14 mouse cellular contexts compared by ENCODE assay signal in the genomic region with DNA sequence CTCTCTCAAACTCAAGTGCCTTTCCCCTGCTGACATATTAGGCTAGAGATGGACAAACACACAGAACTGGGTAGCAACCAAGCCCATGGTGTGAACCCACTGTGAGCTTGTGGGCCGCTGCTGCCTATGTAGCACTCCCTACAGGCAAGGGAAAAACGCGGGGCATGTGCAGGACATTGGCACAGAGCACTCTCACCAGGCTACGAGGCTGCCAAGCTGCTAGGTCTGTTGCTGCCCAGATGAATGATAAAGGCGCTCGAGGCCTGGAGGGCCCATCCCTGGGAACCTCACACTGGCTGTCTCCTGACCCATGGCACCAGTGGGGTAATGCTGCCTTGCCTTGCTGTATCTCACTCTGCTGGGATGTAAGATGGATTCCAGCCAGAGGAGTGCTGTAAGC. TPM values are rescaled to one million over a fixed set of nuclear protein-coding genes. Genes with fewer than 3 reads are reported as not detected.
DNase-seq lines count a peak whose midpoint lies in the region; ATAC-seq and TF ChIP-seq lines count a peak whose summit lies in the region.
"Had no signal": no experiment of that assay in that cellular context is flagged by ENCODE, and none has a peak within 500 bp of the region (broad histone marks: within the 10 kb centered on the region; RNA-seq: fewer than 3 reads in every experiment).

No protein-coding gene starts in this region.

- intact Hi-C loops in gastrocnemius, adult 2 months (cut with DNase I): no loop called here
- intact Hi-C loops in left cerebral cortex, postnatal 4 days (cut with DNase I): no loop called here
- intact Hi-C loops in left cerebral cortex, postnatal 10 days (cut with DNase I): no loop called here

- ATAC-seq in granulocyte monocyte progenitor cell, adult 5-6 weeks (replicated peaks; ENCODE audit: poor library complexity, severe bottlenecking): no peak
- ATAC-seq: forebrain, postnatal 0 days had no signal

- H3K27ac ChIP-seq in gastrocnemius, adult 2 months: no peak overlapping the region
- H3K27ac ChIP-seq: limb, embryonic 13.5 days had no signal

- TF ChIP-seq CTCF in gastrocnemius, adult 2 months (IDR thresholded peaks at IDR 0.05): no peak

- DNase-seq in gastrocnemius, adult 2 months: peak; percentile 19
- no peak for DNase-seq in gastrocnemius, adult 18-20 months (ENCODE audit: low spot score)
- peak; percentile 37 for DNase-seq in left cerebral cortex, postnatal 4 days
- no peak for DNase-seq in left cerebral cortex, postnatal 10 days (ENCODE audit: extremely low spot score in 1 of 2, low spot score in 2 of 2)
- peak; percentile 75 for DNase-seq in cerebellum, adult 9-11 months
- peak; percentile 26 for DNase-seq in heart, postnatal 4 days
- no peak for DNase-seq in right cerebral cortex, postnatal 10 days (ENCODE audit: low spot score in 2 of 2)
- DNase-seq: adrenal gland, postnatal 14 days; forebrain, postnatal 0 days; lung, adult 2 months; spleen, adult 18-20 months had no signal

- H3K4me3 ChIP-seq in gastrocnemius, adult 2 months: no peak overlapping the region
- H3K4me3 ChIP-seq: limb, embryonic 13.5 days; megakaryocyte, embryonic 14.5 days had no signal

RNA-seq across cellular contexts. Expression of a gene that starts 31.7 kb away (rescaled TPM):
- 10 to 100 TPM; 14.3 to 16.4 TPM for total RNA-seq in gastrocnemius, adult 2 months (2021)
- total RNA-seq in gastrocnemius, adult 18-20 months (2021): 10 to 100 TPM; 14.1 to 15.5 TPM
- 10 to 100 TPM; 32.9 to 38.4 TPM for total RNA-seq in left cerebral cortex, postnatal 4 days (2021)
- 10 to 100 TPM; 30.4 to 33.6 TPM for total RNA-seq in left cerebral cortex, postnatal 10 days (2021)
- total RNA-seq in heart, postnatal 4 days (2021): 10 to 100 TPM; 26.0 to 26.2 TPM
- 27.2 and 35.3 TPM in 2 replicates for total RNA-seq in granulocyte monocyte progenitor cell, adult 5-6 weeks (2014; fragmentation: Nextera tagmentation)
- 21.3 and 33.0 TPM in 2 replicates for total RNA-seq in granulocyte monocyte progenitor cell, adult 5-6 weeks (2017)

RNA-seq across cellular contexts. Expression of a gene that starts 53.0 kb away (rescaled TPM):
- 10 to 100 TPM; 23.6 to 31.9 TPM for total RNA-seq in gastrocnemius, adult 2 months (2021)
- 10 to 100 TPM; 23.1 to 24.2 TPM for total RNA-seq in gastrocnemius, adult 18-20 months (2021)
- 10 to 100 TPM; 21.5 to 24.5 TPM for total RNA-seq in left cerebral cortex, postnatal 4 days (2021)
- 10 to 100 TPM; 26.2 to 26.7 TPM for total RNA-seq in left cerebral cortex, postnatal 10 days (2021)
- 10 to 100 TPM; 42.2 to 52.3 TPM for total RNA-seq in heart, postnatal 4 days (2021)
- total RNA-seq in granulocyte monocyte progenitor cell, adult 5-6 weeks (2014; fragmentation: Nextera tagmentation): 26.9 and 27.9 TPM in 2 replicates
- total RNA-seq in granulocyte monocyte progenitor cell, adult 5-6 weeks (2017): 7.7 and 11.0 TPM in 2 replicates

Comparison
In these comparisons a context has a peak if more than half of its experiments do, and no peak if none do; other contexts are left out.
1. DNase-seq: peak in gastrocnemius, adult 2 months (single experiment), left cerebral cortex, postnatal 4 days (single experiment), cerebellum, adult 9-11 months (single experiment) and heart, postnatal 4 days (single experiment); none in gastrocnemius, adult 18-20 months (single experiment), left cerebral cortex, postnatal 10 days (0 of 2) and right cerebral cortex, postnatal 10 days (0 of 2).